In the genomic region with DNA sequence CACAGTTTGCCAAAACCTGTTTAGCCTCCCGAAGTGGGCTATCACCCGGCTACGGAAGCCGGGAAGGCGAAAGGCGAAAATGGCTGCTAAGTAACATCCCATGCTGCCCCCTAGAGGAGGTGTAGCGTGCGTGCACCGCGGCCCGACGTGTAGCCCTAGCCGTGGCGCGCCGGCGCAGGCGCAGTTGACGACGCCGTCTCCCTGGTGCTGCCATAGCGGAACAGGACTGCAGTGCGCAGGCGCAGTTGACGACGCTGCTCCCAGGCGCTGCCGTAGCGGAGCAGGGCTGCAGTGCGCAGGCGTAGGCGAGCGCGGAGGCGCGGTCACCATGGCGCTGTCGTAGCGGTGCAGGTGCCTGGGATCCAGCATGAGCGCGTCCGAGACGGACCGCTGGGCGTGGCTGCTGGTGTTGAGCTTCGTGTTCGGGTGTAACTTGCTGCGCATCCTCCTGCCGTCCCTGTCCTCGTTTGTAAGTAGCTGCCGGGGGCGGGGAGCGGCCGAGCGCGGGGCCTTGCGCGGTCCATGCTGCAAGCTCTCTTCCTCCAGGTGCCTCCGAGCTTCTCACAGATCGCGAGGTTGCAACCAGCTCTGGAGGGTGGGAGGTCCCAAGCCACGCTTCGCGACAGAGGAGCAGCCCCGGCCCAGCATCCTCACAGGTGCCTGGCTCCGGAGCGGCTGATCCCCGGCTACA, we compare ENCODE assay signal across 8 mouse cellular contexts. TPM values are rescaled to one million over a fixed set of nuclear protein-coding genes. Genes with fewer than 3 reads are reported as not detected.
A peak's percentile ranks its signal among the peaks of the same experiment; 100 is the strongest.
DNase-seq lines count a peak whose midpoint lies in the region; ATAC-seq lines count a peak whose summit lies in the region.

Gene Wrb, plus strand, starts transcription at position 298 of the 691 bp plus-strand sequence.

- H3K36me3 ChIP-seq in heart, embryonic 10.5 days, result no peaks in the 10 kb centered on the region
- no peaks in the 10 kb centered on the region for H3K36me3 ChIP-seq in kidney, embryonic 15.5 days

- peak within 1 kb of the TSS; percentile 84 for H3K4me3 ChIP-seq in heart, embryonic 10.5 days
- H3K4me3 ChIP-seq in kidney, embryonic 15.5 days (replicated peaks), result peak within 1 kb of the TSS; percentile 83

- no peaks in the 10 kb centered on the region for H3K9me3 ChIP-seq in heart, embryonic 10.5 days
- no peaks in the 10 kb centered on the region for H3K9me3 ChIP-seq in kidney, embryonic 15.5 days (replicated peaks)

- peak; percentile 99 for DNase-seq in B cell, adult 2 months
- DNase-seq in brain, adult 2 months (ENCODE audit: low read depth, low spot score), result peak; percentile 100
- peak; percentile 99 for DNase-seq in heart, embryonic 10.5 days (ENCODE audit: low spot score)
- peak; percentile 99 for DNase-seq in liver
- peak; percentile 98 to 100 for DNase-seq in spleen, postnatal 4 days (ENCODE audit: low spot score in 2 of 2)

- H3K4me2 ChIP-seq in kidney, embryonic 15.5 days, result peak within 1 kb of the TSS; percentile 78

- H3K4me1 ChIP-seq in heart, embryonic 10.5 days, result peaks cover 42% of the 10 kb centered on the region
- peaks cover 23% of the 10 kb centered on the region for H3K4me1 ChIP-seq in kidney, embryonic 15.5 days

- H3K27me3 ChIP-seq in heart, embryonic 10.5 days (ENCODE audit: insufficient read depth, poor library complexity, severe bottlenecking), result no peaks in the 10 kb centered on the region
- H3K27me3 ChIP-seq in kidney, embryonic 15.5 days, result no peaks in the 10 kb centered on the region

- H3K27ac ChIP-seq in heart, embryonic 10.5 days, result peak within 1 kb of the TSS; percentile 86
- peak within 1 kb of the TSS; percentile 71 for H3K27ac ChIP-seq in kidney, embryonic 15.5 days

- ATAC-seq in erythroblast, adult 5-6 weeks (replicated peaks; ENCODE audit: low FRiP score, poor library complexity, severe bottlenecking), result peak; percentile 99
- ATAC-seq in kidney, embryonic 15.5 days (replicated peaks; ENCODE audit: low FRiP score), result peak; percentile 97
- ATAC-seq in monocyte, adult 5-6 weeks (replicated peaks; ENCODE audit: insufficient number of reproducible peaks, low FRiP score, low TSS enrichment, poor library complexity, severe bottlenecking), result peak; percentile 87

- peak within 1 kb of the TSS; percentile 69 for H3K9ac ChIP-seq in kidney, embryonic 15.5 days

- WGBS in heart, embryonic 10.5 days, result under 1% methylated on average over 68 of the region's 68 CpGs
- under 1% methylated on average over 68 of the region's 68 CpGs for WGBS in kidney, embryonic 15.5 days

RNA-seq across cellular contexts. Expression of gene Wrb, which starts in this region (rescaled TPM):
- total RNA-seq in erythroblast, adult 5-6 weeks (2015; ENCODE audit: low replicate concordance), result 0.77 and 2.5 TPM in 2 replicates
- 0.98 and 3.0 TPM in 2 replicates for total RNA-seq in erythroblast, adult 5-6 weeks (2017; ENCODE audit: low replicate concordance)
- polyA plus RNA-seq in heart, embryonic 10.5 days (2016; fragmentation: Nextera tagmentation; extraction: Ambion mirVana), result 94.3 and 111 TPM in 2 replicates
- polyA plus RNA-seq in kidney, embryonic 15.5 days (2015; fragmentation: Nextera tagmentation; extraction: Ambion mirVana), result 67.1 and 68.6 TPM in 2 replicates
- 6.2 to 15.9 TPM (median 8.8 TPM) in 3 replicates for total RNA-seq in monocyte, adult 5-6 weeks (2017)

Comparison
In these comparisons a context has a peak if more than half of its experiments do, and no peak if none do; other contexts are left out.
1. Peak in every context shown above with its lines: DNase-seq, ATAC-seq, H3K4me3 ChIP-seq and H3K27ac ChIP-seq.